Mouse (Mus musculus) right cerebral cortex, postnatal 36 days (tissue): Measurements from ENCODE around the gene Zfp719.

ENCODE experiments used
- DNase-seq, 2 experiments: peaks; one replicate each; pipeline ENCODE4 v3.0.0; 2022; ENCODE audit warnings: low spot score in 2 of 2, mixed read lengths in 1 of 2

Zfp719 gene

GRCm38 (mm10) chr7:43607743-43608287 is 28.4 kb downstream of the Zfp719 start:
- DNase-seq, result no peak

GRCm38 (mm10) chr7:43608316-43608824 is 29.0 kb downstream of the Zfp719 start:
- no peak for DNase-seq

GRCm38 (mm10) chr7:43613816-43614551 is 34.6 kb downstream of the Zfp719 start:
- DNase-seq, result no peak

GRCm38 (mm10) chr7:43622927-43623326 is 43.5 kb downstream of the Zfp719 start:
- no peak for DNase-seq

- no peak for DNase-seq
Observed at GRCm38 (mm10) chr7:43623819-43624218, 44.4 kb downstream of the Zfp719 start.

GRCm38 (mm10) chr7:43625065-43625464 is 45.7 kb downstream of the Zfp719 start:
- DNase-seq, result no peak

- no peak for DNase-seq
Observed at GRCm38 (mm10) chr7:43625794-43626422, 46.5 kb downstream of the Zfp719 start.

- DNase-seq, result no peak
Observed at GRCm38 (mm10) chr7:43633940-43634339, 54.5 kb downstream of the Zfp719 start.

- DNase-seq, result no peak
Observed at GRCm38 (mm10) chr7:43634500-43634899, 55.1 kb downstream of the Zfp719 start, which contains the start of gene Ceacam18. Ceacam18 (plus strand) TSS chr7:43634707.

- no peak for DNase-seq
Observed at GRCm38 (mm10) chr7:43636194-43636593, 56.8 kb downstream of the Zfp719 start.

- no peak for DNase-seq
Observed at GRCm38 (mm10) chr7:43637118-43637517, 57.7 kb downstream of the Zfp719 start.

GRCm38 (mm10) chr7:43642587-43642986 is 63.2 kb downstream of the Zfp719 start:
- DNase-seq, result no peak
